Mouse (Mus musculus) embryo, embryonic 10.5 days (tissue): Measurements from ENCODE around the gene Caln1.

Experiments
- DNase-seq: peaks from one replicate; pipeline ENCODE4 v3.0.0-alpha.2; 2015; ENCODE audit warnings: low spot score

Caln1 gene

DNA sequence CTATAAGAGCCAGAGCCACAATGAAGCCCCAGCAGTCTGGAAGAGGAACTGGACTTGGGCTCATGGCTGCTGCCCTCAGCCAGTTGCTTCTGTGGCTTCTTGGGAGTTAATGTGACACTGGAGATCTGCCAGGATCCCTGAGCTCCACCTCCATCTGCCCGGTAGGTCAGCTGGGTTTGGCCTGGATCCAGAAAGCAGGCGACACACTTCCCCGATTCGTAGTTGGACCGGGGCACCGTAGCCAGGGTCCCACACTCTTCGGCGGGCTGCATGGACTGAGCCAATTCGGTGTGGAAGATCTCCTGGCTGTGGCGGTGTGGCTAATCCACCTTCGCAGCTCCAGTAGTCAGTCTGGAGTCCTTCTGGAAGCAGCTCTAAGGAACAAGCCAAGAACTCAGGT is at the start of gene Caln1:
Gene Caln1, plus strand, starts transcription at position 219 of the 400 bp plus-strand sequence.
- DNase-seq = no peak

DNA sequence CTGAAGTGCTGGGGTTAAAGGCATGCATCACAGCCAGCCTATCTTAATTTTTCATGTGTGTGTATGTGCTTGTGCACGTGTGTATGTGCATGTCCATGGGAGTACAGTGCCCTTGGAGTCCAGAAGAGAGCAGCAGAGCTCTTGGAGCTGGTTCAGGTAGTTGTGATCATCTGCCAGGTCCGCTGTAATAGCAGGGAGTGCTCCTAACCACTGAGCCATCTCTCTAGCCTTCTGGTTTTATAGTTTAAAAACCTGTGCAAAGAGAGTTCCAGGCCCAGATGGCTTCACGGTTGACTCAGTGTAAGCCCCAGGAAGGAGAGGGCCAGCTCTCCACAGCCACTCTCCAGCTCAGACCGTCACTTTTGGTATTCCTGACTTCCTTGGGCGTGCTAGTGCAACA is 49.5 kb upstream of the Caln1 start:
- no peak for DNase-seq

DNA sequence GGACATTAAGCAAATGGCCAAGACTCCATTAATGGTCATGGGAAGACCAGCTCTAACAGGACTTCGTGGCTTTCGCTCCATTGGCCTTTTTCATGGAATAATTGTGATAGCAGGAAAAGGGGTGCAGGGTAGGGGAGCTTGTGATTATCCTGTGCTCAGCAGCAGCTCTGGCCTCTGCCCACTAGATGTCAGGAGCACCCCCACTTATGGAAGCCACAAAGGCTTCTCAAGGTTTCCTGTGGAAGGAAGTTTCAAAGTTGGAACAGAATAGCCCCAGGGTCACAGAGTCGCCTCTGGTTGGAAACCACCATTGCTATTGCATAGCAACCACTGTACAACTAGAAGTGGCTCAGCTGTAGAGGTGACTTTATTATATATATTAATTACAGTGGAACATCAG is 48.8 kb upstream of the Caln1 start:
- DNase-seq = peak; percentile 49

DNA sequence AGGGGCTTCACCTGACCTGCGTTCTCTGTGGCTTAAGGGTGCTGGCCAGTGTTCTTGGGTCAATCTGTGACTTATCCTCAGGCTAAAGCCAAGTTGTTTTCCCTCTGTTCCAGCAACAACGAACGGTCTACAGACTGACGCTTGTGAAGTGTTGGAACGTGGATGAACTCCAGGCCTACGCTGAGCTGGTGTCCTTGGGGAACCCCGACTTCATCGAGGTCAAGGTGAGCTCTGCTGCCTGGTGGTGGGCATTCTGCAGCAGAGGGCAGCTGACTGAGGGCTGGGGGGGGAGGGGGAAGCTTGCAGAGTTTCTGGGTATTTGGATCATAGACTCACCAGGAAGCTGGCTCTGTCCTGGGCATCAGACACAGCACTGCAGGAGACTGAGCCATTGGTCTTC is 43.8 kb upstream of the Caln1 start:
- DNase-seq = no peak

DNA sequence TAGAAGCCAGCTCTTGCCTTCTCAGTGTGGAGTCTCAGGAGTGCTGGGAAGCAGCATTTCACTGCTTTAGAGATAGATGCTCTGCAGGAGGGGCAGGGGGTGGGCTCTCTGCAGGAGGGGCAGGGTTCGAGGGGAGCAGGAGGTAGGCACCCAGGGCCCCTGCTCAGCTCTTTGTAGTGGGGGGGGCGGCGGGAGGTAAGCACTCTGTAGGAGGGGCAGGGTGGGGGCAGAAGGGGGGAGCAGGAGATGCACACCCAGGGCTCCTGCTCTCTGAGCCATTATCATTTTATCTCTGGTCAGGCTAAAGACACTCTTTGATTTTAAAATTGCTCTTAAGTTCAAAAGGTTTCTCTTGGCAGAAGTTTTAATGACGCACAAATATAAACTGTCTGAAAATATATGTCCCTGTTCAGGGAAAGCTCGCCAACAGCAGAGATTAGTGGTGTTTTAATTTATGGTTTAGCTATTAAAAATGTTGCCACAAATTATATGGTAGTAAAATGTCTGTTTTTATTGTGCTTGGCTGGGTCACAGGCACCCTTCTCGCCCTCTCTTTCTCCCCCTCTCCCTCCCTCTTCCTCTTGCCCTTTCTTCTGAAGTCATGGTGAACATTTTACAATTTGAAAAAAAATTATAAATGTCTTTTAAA is 41.5 kb upstream of the Caln1 start:
- DNase-seq = no peak

DNA sequence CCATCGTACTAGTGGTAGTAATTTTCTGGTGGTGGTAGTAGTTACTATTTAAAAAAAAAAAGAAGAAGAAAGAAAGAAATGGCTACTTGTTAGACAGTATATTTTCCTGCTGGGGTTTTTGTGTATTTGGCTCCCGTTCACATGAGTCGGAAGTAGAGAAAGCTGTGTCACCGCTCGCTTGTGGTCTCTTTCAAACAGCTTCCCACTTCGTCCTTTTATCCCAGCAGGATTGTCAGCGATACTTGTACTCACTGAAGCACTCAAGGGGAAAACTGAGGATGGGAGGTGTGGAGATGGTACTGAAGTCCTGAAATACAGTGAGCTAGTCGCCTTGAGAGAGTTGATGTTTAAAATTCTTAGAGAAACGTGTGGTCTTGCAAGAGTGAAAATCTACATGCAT is 40.9 kb upstream of the Caln1 start:
- DNase-seq = no peak

DNA sequence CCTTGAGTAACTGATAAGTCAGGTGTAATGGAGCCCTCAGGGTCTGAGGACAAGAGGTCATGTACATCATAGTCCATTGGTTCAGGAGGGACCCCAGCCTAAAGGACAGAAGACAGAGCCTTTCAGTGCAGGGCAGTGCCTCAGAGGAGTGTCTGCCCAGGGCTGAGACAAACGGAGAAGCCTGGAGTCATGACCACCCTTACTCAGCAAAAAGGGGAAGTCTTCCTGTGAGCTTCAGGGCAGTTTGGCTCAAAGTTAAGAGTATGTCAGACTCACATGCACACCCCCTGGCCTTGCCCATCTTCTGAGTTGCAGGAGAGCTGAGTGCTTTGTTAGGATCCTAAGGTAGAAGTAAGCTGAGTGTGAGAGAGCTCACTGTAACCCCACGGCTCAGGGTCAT is 39.4 kb upstream of the Caln1 start:
- DNase-seq = no peak

DNA sequence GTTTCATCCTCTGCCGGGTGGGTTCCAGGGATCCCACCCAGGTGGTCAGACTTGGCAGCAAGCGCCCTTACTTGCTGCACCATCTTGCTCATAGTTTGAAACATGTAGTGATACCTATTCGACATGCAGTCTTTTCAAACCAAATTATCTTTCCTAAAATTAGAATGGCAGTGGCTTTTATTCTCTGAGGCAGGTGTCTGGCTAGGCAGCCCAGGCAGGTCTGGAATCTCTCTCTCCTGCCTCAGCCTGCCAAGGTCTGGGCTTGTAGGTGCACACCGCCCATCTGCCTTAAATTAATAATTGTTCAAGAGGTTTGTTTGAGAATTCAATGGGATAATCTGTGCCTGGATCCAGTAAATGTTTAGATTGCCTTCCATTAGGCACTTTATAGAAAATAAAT is 38.5 kb upstream of the Caln1 start:
- DNase-seq = no peak

DNA sequence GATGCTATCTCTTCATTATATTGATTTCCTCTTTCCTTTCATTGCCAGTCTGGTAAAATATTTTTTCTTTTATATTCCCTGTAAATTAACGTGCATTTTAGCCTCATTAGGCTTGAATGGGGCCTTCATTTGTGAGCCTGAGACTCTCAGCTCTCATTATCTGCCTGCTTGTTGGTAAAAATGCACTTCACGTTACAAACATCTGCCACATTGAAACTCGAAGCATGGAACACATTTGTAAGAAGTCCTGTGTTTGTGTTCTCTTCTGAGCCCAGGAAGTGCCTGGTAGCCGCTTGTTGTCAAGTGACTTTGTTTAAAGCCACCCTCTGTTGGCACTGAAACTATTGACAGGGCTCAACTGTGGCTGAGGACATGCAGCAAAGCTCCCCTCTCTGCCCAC is 38.0 kb upstream of the Caln1 start:
- no peak for DNase-seq

DNA sequence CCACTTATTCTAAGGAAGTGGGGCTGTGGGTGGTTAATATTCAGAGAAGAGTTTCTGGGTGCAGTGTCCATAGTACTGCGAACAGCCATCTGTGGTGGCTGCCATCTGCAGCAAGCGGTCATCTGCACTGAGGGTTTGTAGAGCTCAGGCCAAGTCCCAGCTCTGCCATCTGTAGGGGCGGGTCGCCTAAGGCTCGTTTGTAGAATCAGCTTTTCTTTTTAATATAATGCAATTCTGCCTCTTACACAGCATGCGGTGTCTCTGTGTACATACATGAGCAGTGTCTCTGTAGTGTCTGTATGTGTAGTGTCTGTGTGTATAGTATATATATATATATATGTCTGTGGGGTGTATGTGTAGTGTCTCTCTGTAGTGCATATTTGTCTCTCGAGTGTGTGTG is 35.7 kb upstream of the Caln1 start:
- DNase-seq = no peak

DNA sequence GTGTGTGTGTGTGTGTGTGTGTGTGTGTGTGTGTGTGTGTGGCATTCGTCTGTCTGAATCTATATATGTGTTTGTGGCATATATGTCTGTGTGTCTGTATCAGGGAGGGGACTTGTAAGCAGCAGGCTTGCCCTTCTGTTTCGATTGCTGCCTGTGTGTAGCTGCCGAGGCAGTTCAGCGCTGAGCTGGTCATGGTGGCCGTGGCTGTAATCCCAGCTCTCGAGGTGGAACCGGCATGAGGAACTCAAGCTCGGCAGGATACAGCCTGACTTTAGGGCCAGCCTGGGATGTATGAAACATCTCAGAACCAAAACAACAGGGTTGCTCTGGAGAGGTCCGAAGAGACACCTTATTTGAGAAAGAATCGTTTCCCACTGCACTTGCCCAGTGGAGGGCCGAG is 35.3 kb upstream of the Caln1 start:
- DNase-seq = no peak

DNA sequence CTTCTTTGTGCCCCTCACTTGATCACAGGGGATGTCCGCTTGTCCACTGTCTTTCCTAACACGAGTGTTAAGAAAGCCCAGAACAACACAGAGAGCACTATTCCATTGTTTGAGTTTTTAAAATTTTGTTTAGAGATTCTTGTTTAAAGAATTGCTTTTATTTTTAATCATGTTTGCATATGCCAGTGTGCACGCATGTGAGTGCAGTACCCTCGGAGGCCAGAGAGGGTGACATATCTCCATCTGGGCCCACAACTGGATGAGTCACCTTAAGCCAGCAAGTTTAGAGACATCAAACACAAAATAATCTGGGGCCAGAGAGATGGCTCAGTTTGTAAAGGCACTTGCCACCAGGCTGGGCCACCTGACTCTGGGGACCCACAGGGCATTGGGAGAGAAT is 33.8 kb upstream of the Caln1 start:
- DNase-seq = no peak

DNA sequence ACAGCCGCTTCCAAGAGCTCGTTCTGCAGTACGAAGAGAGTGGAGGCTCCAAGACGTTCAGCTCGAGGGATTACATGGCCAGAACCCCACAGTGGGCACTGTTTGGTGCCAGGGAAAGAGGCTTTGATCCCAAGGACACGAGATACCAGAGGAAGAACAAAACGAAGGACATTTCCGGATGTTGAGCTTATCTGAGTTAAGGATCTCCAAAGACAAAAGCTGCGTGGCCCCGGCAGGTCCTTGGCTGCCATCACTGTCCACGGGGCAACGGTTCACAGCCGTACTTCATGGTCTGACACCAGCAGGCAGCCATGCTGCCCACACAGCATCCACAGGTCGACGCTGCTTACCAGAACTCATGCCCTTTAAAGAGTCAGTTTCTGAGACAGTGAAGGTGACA is 28.6 kb upstream of the Caln1 start:
- no peak for DNase-seq

DNA sequence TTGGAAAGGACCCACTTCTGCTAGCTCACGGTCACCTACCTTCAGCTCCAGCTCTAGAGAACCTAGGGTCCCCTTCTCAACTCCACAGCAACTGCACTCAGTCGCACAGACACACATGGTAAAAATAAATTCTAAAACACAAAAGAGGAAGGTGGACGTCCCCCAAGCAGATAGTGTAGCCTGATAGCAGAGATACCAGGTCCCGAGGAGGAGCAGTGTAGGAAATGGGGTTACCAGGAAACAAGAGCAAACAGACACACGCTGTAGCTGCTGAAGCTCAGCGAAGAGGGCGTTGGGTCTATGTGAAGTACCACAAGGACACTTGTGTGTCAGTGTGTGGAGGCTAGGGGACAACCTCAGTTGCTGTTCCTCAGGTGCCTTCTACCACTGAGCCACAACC is 24.3 kb upstream of the Caln1 start:
- no peak for DNase-seq

DNA sequence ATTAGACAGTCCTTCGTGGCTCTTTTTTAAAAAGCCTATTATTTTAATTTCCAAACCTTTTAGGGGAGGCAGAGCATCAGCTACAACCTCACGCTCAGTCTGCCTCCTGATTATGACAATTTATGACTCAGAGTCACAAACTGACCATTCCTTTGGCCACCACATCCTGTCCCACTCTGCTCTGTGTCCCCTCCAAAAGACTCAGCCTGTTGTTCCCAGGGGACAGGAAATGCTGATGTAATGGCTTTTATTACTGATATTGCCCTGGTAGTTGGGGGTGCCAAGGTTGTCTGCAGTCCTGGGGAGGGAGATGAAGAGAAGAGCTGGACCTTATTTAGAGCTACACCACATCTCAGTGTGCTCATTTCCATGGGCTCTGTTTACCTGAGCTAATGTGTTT is 23.4 kb upstream of the Caln1 start:
- no peak for DNase-seq

DNA sequence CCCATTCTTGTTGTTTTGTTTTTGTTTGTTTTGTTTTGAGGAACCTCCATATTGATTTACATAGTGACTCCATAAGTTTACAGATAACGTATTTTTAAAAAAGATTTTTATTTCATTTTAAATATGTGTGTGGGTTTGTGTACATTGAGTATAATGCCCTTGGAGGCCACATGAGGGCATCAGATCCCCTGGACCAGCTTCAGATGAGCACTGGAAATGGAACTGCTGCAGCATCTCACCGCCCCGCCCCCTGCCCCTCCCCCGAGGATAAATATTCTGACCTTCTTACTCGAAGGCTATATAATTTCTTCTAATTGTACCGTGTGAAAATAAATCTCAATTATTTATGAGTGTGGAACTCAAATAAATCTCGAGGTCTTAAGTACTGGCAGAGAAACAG is 14.0 kb upstream of the Caln1 start:
- no peak for DNase-seq

DNA sequence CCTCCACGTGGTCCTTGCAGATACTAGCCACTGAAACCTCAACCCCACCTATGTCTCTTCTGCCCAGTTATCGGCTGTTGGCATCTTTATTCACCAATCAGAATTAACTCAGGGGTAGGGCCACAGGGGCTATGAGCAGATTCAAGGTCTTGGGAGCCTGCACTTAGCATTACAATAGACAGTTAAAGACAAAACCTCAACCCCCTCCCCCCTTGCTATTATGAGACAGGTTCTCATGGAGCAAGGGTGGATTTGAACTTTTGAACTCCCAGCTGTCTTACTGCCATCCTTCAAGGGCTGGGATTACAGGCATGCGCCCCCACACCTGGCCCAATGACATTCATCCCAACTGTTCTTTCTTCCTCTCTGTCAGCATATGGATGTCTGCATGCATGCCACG is 6.1 kb upstream of the Caln1 start:
- no peak for DNase-seq

DNA sequence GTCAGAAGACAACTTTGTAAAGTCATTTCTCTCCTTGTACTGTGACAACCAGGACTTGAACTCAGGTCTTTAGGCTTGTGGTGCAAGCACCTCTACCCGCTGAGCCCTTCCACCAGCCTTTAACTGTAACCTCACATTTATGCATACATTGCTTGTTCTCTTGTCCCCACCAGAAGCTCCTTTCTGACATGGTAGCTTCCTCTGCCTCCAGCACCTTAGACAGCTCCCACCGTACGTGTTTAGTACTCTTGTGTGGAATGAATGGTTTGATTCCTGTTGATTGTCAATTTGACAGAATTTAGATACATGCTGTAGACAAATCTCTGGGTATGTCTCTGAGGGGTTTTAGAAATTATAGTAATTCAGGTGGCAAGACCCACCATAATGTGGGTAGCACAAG is 5.5 kb upstream of the Caln1 start:
- DNase-seq = peak; percentile 61

DNA sequence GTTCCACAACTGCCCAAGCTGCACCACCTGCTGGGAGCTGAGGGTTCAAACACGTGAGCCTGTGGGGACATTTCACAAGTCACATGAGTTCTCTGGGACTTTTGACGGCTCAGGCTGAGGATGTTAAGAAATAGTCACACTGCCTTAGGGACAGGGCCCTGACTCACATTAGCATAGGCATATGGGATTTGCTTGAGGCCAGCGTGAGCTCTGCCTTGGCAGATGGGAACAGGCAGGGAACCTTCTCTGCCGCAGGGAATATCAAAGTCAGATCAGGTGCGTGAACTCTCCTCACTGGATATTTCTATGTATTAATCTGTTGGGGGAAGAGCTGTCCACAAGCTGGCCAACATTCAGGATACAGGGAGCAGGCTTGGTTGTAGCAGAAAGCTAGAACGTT is 1.0 kb upstream of the Caln1 start:
- DNase-seq = no peak

DNA sequence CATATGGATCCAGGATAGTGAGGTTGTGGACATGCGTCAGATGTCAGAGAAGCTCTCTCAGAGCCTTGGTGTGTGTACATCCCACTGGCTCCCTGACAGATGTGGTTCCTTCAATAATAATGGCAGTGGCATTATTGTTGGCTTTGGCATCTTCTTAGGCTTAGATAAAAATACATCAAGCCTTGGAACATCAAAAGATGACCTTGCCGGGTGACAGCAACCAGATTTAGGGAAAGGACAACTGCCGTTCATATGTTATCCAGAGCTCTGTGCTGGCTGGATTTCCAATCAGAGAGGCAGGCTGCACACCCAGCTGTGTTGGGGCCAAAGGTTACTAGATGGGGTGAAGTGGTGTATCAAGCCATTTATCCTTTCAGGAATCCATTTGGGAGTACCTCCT is 6.2 kb downstream of the Caln1 start:
- DNase-seq = no peak

DNA sequence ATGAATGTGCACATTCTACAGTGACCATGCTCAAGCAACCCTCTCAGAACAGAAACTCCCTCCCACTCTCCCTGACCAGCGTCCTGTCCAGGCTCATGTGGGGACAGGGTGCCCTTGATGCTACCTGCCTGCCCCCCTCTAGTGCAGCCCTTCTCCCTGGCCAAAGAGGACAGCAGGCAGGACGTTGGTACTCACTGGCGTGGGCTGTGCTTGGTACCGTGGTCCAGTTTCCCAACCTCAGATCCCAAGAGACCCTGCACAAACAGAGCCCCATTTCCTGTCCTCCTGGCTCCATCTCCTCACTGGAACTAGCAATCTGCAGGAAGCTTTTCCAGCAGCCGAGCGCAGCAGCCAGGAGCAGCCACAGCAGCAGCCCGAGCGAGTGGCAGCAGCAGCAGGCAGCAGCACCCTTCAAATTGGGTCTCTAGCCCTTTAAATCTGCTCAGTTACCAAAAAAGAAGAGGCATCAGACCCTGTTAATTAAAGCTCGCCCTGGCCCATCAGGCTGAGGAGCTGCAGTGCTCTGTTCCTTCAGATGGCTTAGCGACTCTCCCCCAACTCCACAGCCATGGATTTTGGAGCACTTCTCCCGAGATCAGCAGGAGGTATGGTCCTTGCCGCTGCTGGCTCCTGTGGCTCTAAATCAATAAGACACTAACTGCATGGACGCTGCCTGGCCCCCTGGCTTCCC is 15.1 kb downstream of the Caln1 start, which contains the start of gene A330070K13Rik:
Gene A330070K13Rik, minus strand, starts transcription at position 410 of the 691 bp plus-strand sequence.
- DNase-seq = peak; percentile 10

DNA sequence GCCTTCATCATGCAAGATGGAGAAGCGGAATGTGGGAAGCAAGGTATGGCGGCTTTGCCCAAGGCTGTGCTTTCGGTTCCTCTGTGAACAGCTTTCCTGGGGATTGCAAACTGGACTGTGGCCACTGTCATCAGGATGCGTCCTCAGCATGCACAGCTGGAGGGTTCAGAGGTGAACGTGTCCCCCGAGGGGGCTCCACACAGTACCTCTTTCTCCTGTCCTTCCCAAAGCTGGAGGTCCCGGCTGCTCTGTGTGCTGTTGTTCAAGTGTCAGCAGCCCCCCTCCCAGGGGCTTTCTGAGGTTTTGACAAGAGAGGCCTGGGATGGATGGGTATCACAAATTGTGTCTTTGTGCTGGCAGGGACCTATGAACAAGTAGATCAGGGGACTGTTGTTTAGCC is 17.2 kb downstream of the Caln1 start:
- peak; percentile 40 for DNase-seq

DNA sequence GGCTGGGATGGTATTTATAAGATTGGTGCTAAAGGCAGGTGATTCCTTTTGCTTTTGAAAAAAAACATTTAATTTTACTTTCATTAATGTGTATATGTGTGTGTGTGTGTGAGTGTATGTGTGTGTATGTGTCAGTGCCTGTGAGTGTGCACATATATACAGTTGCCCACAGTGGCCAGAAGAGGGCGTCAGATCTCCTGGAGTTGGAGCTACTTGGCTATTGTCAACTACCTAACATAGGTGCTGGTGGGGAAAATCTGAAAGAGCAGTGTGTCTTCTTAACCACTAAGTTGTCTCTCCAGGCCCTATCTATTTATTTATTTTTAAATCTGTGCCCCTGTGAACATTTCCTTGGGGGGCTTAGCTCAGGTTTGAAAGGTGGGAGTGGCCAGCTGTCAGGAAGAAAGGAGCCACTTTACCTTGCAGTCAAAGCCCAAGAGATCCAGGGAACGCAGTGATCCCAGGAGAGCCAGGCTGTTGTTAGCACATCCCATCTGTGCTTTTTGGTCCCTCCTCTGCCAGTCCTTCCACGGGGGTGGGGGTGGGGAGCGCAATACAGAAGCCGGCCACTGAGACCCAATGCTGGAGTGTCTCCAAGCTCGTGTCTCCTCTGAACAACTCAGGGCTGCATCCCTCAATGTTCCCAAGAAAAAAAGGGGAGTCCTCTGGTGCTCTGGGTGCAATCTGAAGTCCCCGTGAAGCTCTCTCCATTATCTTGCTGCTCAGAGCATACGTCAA is 24.5 kb downstream of the Caln1 start:
- DNase-seq = no peak
